Mouse (Mus musculus) midbrain, embryonic 15.5 days (tissue): Measurements from ENCODE around the gene Aurkb. TPM values are rescaled to one million over a fixed set of nuclear protein-coding genes. Genes with fewer than 3 reads are reported as not detected.
"Not testable (repeated sequence)": the region's sequence is repeated elsewhere in the genome, so short reads cannot be mapped to it uniquely, and the experiment has no call there.

Source experiments
- ATAC-seq: fragments of 200-750 bp; cut with Nextera tagmentation; replicated peaks from 2 replicates; pipeline ENCODE4 v1.8.0; 2017; ENCODE audit warnings: moderate TSS enrichment
- H3K27ac ChIP-seq: fragments of 300-500 bp; sonication (generic); 2 replicates; pipeline ENCODE4 v1.5.1; 2015; ENCODE audit warnings: mild to moderate bottlenecking, inconsistent platforms
- H3K27me3 ChIP-seq: fragments of 300-500 bp; sonication (generic); replicated peaks from 2 replicates; pipeline ENCODE4 v1.6.1; 2015; ENCODE audit warnings: inconsistent platforms
- H3K36me3 ChIP-seq: fragments of 300-500 bp; sonication (generic); replicated peaks from 2 replicates; pipeline ENCODE4 v1.6.1; 2015; ENCODE audit warnings: inconsistent platforms
- H3K4me1 ChIP-seq: fragments of 300-500 bp; sonication (generic); 2 replicates; pipeline ENCODE4 v1.6.1; 2015; ENCODE audit warnings: inconsistent platforms
- H3K4me2 ChIP-seq: fragments of 300-500 bp; sonication (generic); 2 replicates; pipeline ENCODE4 v1.6.1; 2015; ENCODE audit warnings: inconsistent platforms, mild to moderate bottlenecking, moderate library complexity
- H3K4me3 ChIP-seq: fragments of 300-500 bp; sonication (generic); 2 replicates; pipeline ENCODE4 v1.5.1; 2015; ENCODE audit warnings: mild to moderate bottlenecking, inconsistent platforms
- H3K9ac ChIP-seq: fragments of 300-500 bp; sonication (generic); 2 replicates; pipeline ENCODE4 v1.6.1; 2015; ENCODE audit warnings: mild to moderate bottlenecking, inconsistent platforms
- H3K9me3 ChIP-seq: fragments of 300-500 bp; sonication (generic); 2 replicates; pipeline ENCODE4 v1.6.1; 2016; ENCODE audit warnings: inconsistent platforms
- WGBS: fragments of 180-500 bp; shearing (Covaris S2); methylation state at CpG from one replicate; pipeline ENCODE4 v1.1.7; 2015; ENCODE audit warnings: mixed read lengths; 5-methylcytosine and 5-hydroxymethylcytosine counted together
- polyA plus RNA-seq: library from polyadenylated mRNA; unstranded; fragments of >200 nt; fragmentation: Nextera tagmentation; extraction: Ambion mirVana; gene quantifications from 2 replicates; pipeline ENCODE4 v1.2.1, GENCODE M21; 2015

Aurkb gene
- 17.7 and 23.9 TPM in 2 replicates for polyA plus RNA-seq

- H3K36me3 ChIP-seq = no peaks in the 10 kb centered on the region
- no peaks in the 10 kb centered on the region for H3K27me3 ChIP-seq
- ATAC-seq = peak; percentile 64
- H3K9me3 ChIP-seq = no peaks in the 10 kb centered on the region
- peaks cover 13% of the 10 kb centered on the region for H3K4me1 ChIP-seq
- peak within 1 kb of the TSS; percentile 56 for H3K4me3 ChIP-seq
- 1% methylated on average over 54 of the region's 54 CpGs for WGBS
- H3K4me2 ChIP-seq = peak within 1 kb of the TSS; percentile 98
- peak within 1 kb of the TSS; percentile 15; the same call in 1 of the 2 replicates for H3K9ac ChIP-seq
- 0 out of 2 replicates have a peak within 1 kb of the TSS, but pooled peaks have one; percentile 2 for H3K27ac ChIP-seq
Observed at GRCm38 (mm10) chr11:69045531-69046394, at the start of gene Aurkb. Gene Aurkb (plus strand): TSS chr11:69045647.

DNA sequence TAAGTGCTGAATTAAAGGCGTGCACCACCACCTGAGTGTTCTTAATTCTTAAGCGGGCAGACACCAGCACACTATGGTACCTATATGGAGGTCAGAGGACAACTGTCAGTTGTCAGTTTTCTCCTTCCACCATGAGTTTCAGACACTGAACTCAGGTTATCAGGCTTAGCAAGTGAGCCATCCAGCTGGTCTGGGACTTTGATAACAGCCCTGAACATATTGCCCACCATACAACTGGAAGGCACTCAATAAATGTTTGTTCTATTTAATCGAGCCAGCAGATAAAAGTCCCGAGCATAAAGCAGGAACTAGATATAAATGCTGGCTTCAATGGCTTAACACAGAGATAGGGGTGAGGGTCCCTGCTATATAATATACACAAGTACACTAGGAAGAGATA, 48.4 kb upstream of the Aurkb start:
- no peaks in the 10 kb centered on the region for H3K27me3 ChIP-seq
- H3K4me2 ChIP-seq = no peak overlapping the region
- H3K36me3 ChIP-seq = peaks cover 62% of the 10 kb centered on the region
- WGBS = 92% methylated on average over 4 of the region's 4 CpGs
- no peak overlapping the region for H3K4me3 ChIP-seq
- no peak overlapping the region for H3K9ac ChIP-seq
- no peaks in the 10 kb centered on the region for H3K4me1 ChIP-seq
- ATAC-seq = no peak
- no peak overlapping the region for H3K27ac ChIP-seq
- H3K9me3 ChIP-seq = no peaks in the 10 kb centered on the region

- WGBS = 98% methylated on average over 4 of the region's 4 CpGs
- H3K36me3 ChIP-seq = peaks cover 38% of the 10 kb centered on the region
- H3K4me3 ChIP-seq, H3K9ac ChIP-seq, H3K4me2 ChIP-seq, H3K9me3 ChIP-seq, H3K27ac ChIP-seq, H3K4me1 ChIP-seq, ATAC-seq, H3K27me3 ChIP-seq: not testable (repeated sequence)
Observed at GRCm38 (mm10) chr11:69002782-69003181, 42.7 kb upstream of the Aurkb start.

GRCm38 (mm10) chr11:69003592-69003991, 41.9 kb upstream of the Aurkb start:
- Histone ChIP-seq H3K27ac (no peak overlapping the region), H3K9me3 (no peaks in the 10 kb centered on the region), H3K4me1 (peaks cover 8% of the 10 kb centered on the region), H3K4me3 (no peak overlapping the region), H3K4me2 (no peak overlapping the region), H3K27me3 (no peaks in the 10 kb centered on the region), H3K36me3 (peaks cover 30% of the 10 kb centered on the region), H3K9ac (no peak overlapping the region)
- no peak for ATAC-seq
- 68% methylated on average over 4 of the region's 4 CpGs for WGBS

DNA sequence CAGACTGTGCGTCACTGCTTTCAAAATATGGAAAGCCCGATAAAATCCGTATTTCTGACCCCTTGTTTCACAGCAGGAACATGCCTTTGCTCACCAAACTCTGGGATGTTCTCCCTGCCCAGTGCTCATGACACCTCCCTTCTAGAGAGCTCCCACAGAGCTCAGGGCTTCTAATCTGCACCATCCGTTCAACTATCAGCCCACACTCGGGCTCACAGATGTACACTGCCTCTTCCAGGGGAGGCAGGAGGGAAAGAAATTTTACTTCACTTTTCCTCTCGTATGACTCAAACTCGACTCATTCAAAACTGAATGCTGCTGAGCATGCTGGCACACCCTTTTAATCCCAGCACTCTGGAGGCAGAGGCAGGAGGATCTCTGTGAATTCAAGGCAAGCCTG, 40.3 kb upstream of the Aurkb start:
- Histone ChIP-seq H3K9me3 (no peaks in the 10 kb centered on the region), H3K4me2 (no peak overlapping the region), H3K36me3 (peaks cover 17% of the 10 kb centered on the region), H3K9ac (no peak overlapping the region), H3K27ac (no peak overlapping the region), H3K4me1 (peaks cover 8% of the 10 kb centered on the region), H3K4me3 (no peak overlapping the region), H3K27me3 (no peaks in the 10 kb centered on the region)
- WGBS = 90% methylated on average over 7 of the region's 7 CpGs
- no peak for ATAC-seq

DNA sequence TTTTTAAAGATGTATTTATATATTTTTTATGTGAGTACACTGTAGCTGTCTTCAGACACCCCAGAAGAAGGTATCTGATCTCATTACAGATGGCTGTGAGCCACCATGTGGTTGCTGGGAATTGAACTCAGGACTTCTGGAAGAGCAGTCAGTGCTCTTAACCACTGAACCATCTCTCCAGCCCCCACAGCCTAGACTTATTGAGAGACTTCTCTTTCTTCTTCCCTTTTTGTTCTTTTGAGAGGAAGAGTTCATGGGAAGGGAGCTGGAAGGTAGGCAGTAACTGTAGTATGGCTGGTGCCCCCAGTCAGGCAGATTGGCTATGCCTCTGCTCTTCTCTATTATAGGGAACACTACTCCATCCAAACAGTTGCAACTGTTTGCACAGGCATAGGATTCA, 38.9 kb upstream of the Aurkb start:
- not testable (repeated sequence) for H3K4me3 ChIP-seq, ATAC-seq, H3K27me3 ChIP-seq, H3K36me3 ChIP-seq, H3K4me2 ChIP-seq, H3K27ac ChIP-seq, H3K9me3 ChIP-seq, H3K9ac ChIP-seq
- peaks cover 11% of the 10 kb centered on the region for H3K4me1 ChIP-seq

GRCm38 (mm10) chr11:69008182-69009121, 37.0 kb upstream of the Aurkb start, which contains the start of gene Pfas:
Gene Pfas (minus strand): TSS chr11:69008460.
- peak within 1 kb of the TSS; percentile 63 for H3K27ac ChIP-seq
- ATAC-seq = peak; percentile 83
- H3K4me3 ChIP-seq = peak within 1 kb of the TSS; percentile 61
- WGBS = 10% methylated on average over 38 of the region's 38 CpGs
- H3K9ac ChIP-seq = peak within 1 kb of the TSS; percentile 54
- H3K36me3 ChIP-seq = 0 out of 2 replicates have a peak, but pooled peaks cover 2% of the 10 kb centered on the region
- no peaks in the 10 kb centered on the region for H3K27me3 ChIP-seq
- H3K4me1 ChIP-seq = peaks cover 15% of the 10 kb centered on the region
- H3K9me3 ChIP-seq = no peaks in the 10 kb centered on the region
- H3K4me2 ChIP-seq = peak within 1 kb of the TSS; percentile 58

DNA sequence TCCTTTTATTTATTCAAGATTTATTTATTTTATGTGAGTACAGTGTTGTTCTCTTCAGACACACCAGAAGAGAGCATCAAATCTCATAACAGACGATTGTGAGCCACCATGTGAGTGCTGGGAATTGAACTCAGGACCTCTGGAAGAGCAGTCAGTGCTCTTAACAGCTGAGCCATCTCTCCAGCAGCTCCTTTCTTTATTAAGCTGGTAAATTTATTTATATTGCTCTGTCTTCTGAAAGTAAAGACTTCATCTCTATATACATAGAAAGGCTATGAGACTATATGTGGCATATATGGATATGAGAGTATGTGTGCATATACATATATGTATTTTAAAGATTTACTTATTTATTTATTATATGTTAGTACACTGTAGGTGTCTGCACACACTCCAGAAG, 35.9 kb upstream of the Aurkb start:
- H3K27me3 ChIP-seq = no peaks in the 10 kb centered on the region

DNA sequence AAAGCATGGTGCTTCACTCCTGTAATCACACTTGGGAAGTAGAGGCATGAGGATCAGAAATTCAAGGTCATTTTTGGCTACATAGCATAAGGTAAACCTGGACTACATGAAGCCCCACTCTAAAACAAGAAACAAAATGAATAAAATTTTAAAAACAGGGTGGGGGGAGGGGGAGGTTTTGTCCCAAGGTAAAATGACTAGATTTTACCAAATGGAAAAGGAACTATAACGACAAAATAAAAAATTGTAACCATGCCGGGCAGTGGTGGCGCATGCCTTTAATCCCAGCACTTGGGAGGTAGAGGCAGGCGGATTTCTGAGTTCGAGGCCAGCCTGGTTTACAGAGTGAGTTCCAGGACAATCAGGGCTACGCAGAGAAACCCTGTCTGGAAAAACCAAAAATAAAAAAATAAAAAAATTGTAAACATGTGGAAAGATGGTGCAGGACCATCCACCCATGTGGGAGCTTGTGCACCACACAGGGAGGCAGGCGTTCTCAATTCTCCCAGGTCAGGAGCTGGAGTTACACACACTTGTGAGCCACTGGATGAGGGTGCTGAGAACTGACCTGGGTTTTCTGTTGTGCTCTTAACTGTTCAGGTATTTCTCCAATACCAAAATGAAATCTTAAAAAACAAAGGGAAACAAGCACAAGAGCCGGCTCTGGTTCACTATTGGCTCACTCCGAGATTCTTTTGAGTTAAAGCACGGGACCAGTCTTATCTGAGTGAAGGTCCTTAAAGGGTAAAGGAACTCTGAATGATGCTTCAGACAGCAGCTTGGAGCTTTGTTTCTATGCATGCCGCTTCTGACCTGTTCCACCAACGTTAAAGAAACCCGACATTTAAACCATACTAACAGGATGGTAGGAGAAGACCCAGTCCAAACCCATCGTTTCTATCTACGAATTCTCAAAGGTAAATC, 34.8 kb upstream of the Aurkb start:
- H3K4me1 ChIP-seq = peaks cover 21% of the 10 kb centered on the region
- H3K9me3 ChIP-seq = no peaks in the 10 kb centered on the region
- no peak overlapping the region for H3K9ac ChIP-seq
- no peak overlapping the region for H3K4me2 ChIP-seq
- 91% methylated on average over 15 of the region's 15 CpGs for WGBS
- no peaks in the 10 kb centered on the region for H3K27me3 ChIP-seq
- no peaks in the 10 kb centered on the region for H3K36me3 ChIP-seq
- H3K4me3 ChIP-seq = no peak overlapping the region
- ATAC-seq = no peak
- no peak overlapping the region for H3K27ac ChIP-seq

More for the DNA sequence above, 35.9 kb upstream of the Aurkb start:
- Histone ChIP-seq H3K36me3 (no peaks in the 10 kb centered on the region), H3K27ac (no peak overlapping the region), H3K4me1 (peaks cover 15% of the 10 kb centered on the region), H3K9me3 (no peaks in the 10 kb centered on the region), H3K9ac (no peak overlapping the region), H3K4me3 (no peak overlapping the region), H3K4me2 (no peak overlapping the region)
- no peak for ATAC-seq
- WGBS = 93% methylated on average over 1 of the region's 1 CpGs

DNA sequence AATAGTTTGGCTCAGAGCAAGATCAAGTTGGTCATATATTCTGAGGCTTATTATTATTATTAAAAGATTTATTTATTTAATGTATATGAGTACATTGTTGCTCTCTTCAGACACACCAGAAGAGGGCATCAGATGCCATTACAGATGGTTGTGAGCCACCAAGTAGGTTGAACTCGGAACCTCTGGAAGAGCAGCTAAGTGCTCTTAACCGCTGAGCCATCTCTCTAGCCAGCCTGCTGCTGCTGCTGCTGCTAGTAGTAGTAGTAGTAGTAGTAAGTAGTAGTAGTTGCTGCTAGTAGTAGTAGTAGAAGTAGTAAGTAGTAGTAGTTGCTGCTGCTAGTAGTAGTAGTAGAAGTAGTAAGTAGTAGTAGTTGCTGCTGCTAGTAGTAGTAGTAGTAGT, 34.0 kb upstream of the Aurkb start:
- WGBS = 83% methylated on average over 2 of the region's 2 CpGs
- ATAC-seq, H3K27me3 ChIP-seq, H3K9ac ChIP-seq, H3K9me3 ChIP-seq, H3K36me3 ChIP-seq: not testable (repeated sequence)
- Histone ChIP-seq H3K4me2 (peak overlapping the region; percentile 90), H3K27ac (peak overlapping the region; percentile 86), H3K4me3 (peak overlapping the region; percentile 54), H3K4me1 (peaks cover 21% of the 10 kb centered on the region)

- ATAC-seq = peak; percentile 73
- 2% methylated on average over 18 of the region's 18 CpGs for WGBS
- H3K4me1 ChIP-seq = peaks cover 26% of the 10 kb centered on the region
- H3K9me3 ChIP-seq = no peaks in the 10 kb centered on the region
- H3K4me2 ChIP-seq = peak overlapping the region; percentile 90
- H3K27me3 ChIP-seq = no peaks in the 10 kb centered on the region
- peak overlapping the region; percentile 38 for H3K9ac ChIP-seq
- H3K27ac ChIP-seq = peak overlapping the region; percentile 86
- H3K4me3 ChIP-seq = peak overlapping the region; percentile 54
- no peaks in the 10 kb centered on the region for H3K36me3 ChIP-seq
Observed at GRCm38 (mm10) chr11:69012071-69012601, 33.3 kb upstream of the Aurkb start.
